Mouse (Mus musculus) E14TG2a.4 (cell line): ENCODE results near the gene Agap1.

Source experiments
- CTCF ChIP-seq: conservative IDR thresholded peaks from 2 replicates; pipeline ENCODE4 v1.5.1; 2014; ENCODE audit warnings: low read length
- NANOG ChIP-seq: IDR thresholded peaks from 2 replicates; pipeline ENCODE4 v1.6.1; 2014; ENCODE audit warnings: borderline replicate concordance, low read length, mixed read lengths
- POU5F1 ChIP-seq: IDR thresholded peaks from 2 replicates; pipeline ENCODE4 v1.6.1; 2014; ENCODE audit warnings: low read length, borderline replicate concordance

DNA sequence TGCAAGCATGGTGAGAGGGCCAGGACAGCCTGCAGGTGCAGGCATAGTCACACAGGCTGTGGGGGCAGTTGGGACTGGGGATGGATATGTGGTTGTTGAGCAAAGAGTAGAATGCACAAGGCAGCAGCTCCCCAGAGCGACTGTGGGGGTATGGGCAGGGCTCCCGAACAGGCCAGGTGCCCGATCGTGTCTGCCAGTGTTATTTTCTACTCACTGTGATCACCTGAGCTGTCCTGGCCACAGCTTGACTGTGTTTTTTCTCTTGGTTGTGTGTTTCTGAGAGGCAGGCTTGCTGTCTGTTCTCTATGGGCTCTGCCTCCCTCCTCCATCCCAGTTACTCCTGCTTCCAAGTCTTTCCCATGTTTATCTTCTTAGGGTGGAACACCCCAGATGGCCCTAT, 154.2 kb downstream of the Agap1 start:
- TF ChIP-seq CTCF (no peak), POU5F1 (no peak), NANOG (no peak)
